Mouse (Mus musculus) embryonic facial prominence, embryonic 11.5 days (tissue): ENCODE measurements around the gene Eef1a1. TPM values are rescaled to one million over a fixed set of nuclear protein-coding genes. Genes with fewer than 3 reads are reported as not detected.
A peak's percentile ranks its signal among the peaks of the same experiment; 100 is the strongest.

Source experiments
- ATAC-seq: fragments of 200-750 bp; cut with Nextera tagmentation; replicated peaks from 2 replicates; pipeline ENCODE4 v1.8.0; 2017; ENCODE audit warnings: low read depth; ENCODE audit not compliant: insufficient number of reproducible peaks, low FRiP score, low TSS enrichment
- DNase-seq: peaks from one replicate; pipeline ENCODE4 v3.0.0-alpha.2; 2015; ENCODE audit warnings: low spot score
- H3K27ac ChIP-seq: fragments of 300-500 bp; sonication (generic); replicated peaks from 2 replicates; pipeline ENCODE4 v1.5.1; 2014; ENCODE audit warnings: mild to moderate bottlenecking, low read depth, low read length, control low read depth
- H3K27me3 ChIP-seq: fragments of 300-500 bp; sonication (generic); 2 replicates; pipeline ENCODE4 v1.6.1; 2014; ENCODE audit warnings: mild to moderate bottlenecking, low read length, moderate library complexity, mixed read lengths; ENCODE audit not compliant: control insufficient read depth, insufficient read depth
- H3K36me3 ChIP-seq: fragments of 300-500 bp; sonication (generic); replicated peaks from 2 replicates; pipeline ENCODE4 v1.6.1; 2014; ENCODE audit warnings: low read depth, mild to moderate bottlenecking, low read length, moderate library complexity, mixed read lengths; ENCODE audit not compliant: control insufficient read depth, insufficient read depth
- H3K4me1 ChIP-seq: fragments of 300-500 bp; sonication (generic); 2 replicates; pipeline ENCODE4 v1.6.1; 2014; ENCODE audit warnings: low read length, mixed read lengths; ENCODE audit not compliant: control insufficient read depth, insufficient read depth
- H3K4me2 ChIP-seq: fragments of 300-500 bp; sonication (generic); 2 replicates; pipeline ENCODE4 v1.6.1; 2014; ENCODE audit warnings: low read depth, mild to moderate bottlenecking, control low read depth, low read length, moderate library complexity
- H3K4me3 ChIP-seq: fragments of 300-500 bp; sonication (generic); 2 replicates; pipeline ENCODE4 v1.5.1; 2014; ENCODE audit warnings: low read depth, low read length, control low read depth
- H3K9ac ChIP-seq: fragments of 300-500 bp; sonication (generic); replicated peaks from 2 replicates; pipeline ENCODE4 v1.6.1; 2014; ENCODE audit warnings: mild to moderate bottlenecking, control low read depth, low read length
- H3K9me3 ChIP-seq: fragments of 300-500 bp; sonication (generic); replicated peaks from 2 replicates; pipeline ENCODE4 v1.6.1; 2016; ENCODE audit warnings: mild to moderate bottlenecking, low read length, inconsistent platforms, mixed read lengths; ENCODE audit not compliant: control insufficient read depth
- WGBS: fragments of 180-500 bp; shearing (Covaris S2); extraction: QIAGEN DNeasy Blood & Tissue Kit; methylation state at CpG from one replicate; pipeline ENCODE4 v1.1.7; 2014; 5-methylcytosine and 5-hydroxymethylcytosine counted together
- polyA plus RNA-seq: library from polyadenylated mRNA; unstranded; fragments of >200 nt; fragmentation: Nextera tagmentation; extraction: Ambion mirVana; gene quantifications from 2 replicates; pipeline ENCODE4 v1.2.1, GENCODE M21; 2014

Eef1a1 gene
- polyA plus RNA-seq, 1 experiment from 2014 or later: 5,291 TPM

DNA sequence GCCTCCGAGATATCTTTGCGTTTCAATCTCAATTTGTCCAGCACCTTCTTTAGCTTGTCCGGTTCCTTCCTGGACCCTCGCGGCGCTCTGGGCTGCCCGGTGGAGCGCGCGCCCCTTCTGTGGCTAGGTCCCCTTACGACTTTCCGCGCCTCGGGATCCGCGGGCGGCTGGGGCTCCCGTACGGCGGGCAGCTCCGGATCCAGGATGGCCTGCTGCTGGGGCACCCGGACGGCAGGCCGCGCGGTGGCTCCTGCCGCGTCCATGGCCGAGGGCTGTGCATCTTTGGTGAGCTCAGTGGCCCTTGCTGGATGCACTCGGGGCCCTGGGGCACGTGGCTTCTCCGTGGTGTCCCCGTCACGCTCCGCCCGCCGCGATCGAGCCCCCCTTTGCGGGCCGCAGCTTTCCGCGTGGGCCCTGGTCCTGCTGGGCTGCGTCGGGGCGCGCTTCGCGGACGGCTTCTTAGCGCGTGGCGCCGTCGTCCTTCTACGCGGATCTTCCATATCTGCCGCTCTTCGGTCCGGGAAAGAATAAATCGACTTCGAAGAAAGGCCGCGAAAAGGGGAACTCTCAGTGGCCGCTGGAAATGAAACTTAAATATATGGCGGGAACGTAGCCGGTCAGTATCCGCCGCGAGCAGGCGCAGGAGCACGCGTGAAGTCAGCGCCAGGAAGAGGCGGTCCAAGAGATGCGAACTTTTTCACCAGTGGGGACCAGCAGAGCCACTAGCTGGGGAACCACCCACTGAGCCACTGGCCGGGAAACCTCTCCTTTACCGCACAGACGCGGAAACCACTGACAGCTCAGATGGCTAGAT lies 46.2 kb downstream of the Eef1a1 start, which contains the start of gene Cgas:
Gene Cgas (minus strand): TSS at position 659 of the 814 bp plus-strand sequence.
- DNase-seq (peak; percentile 59), ATAC-seq (no peak)
- H3K9me3 ChIP-seq: no peaks in the 10 kb centered on the region
- H3K9ac ChIP-seq: peak within 1 kb of the TSS; percentile 51
- 1% methylated on average over 81 of the region's 81 CpGs for WGBS
- H3K27me3 ChIP-seq: peaks cover 39% of the 10 kb centered on the region
- H3K4me3 ChIP-seq: peak within 1 kb of the TSS; percentile 40
- peak within 1 kb of the TSS; percentile 61 for H3K4me2 ChIP-seq
- H3K27ac ChIP-seq: no peak within 1 kb of the TSS
- H3K36me3 ChIP-seq: no peaks in the 10 kb centered on the region
- peaks cover 4% of the 10 kb centered on the region; the same call in 1 of the 2 replicates for H3K4me1 ChIP-seq

DNA sequence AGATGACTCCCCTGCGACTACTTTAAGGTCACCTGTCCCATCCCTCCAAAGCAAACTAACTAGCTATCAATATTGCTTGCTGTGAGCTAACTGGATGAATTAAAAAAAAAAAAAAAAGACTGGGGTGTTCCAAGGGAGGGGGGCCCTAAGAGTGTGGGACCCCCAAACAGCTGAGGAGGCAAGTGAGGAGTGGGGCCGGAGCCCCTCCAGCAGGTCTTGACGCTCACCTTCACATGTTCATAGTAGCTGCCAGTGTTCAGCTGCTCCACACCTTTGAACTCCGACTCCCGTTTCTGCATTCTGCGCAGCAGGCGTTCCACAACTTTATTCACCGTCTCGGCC lies 46.7 kb downstream of the Eef1a1 start:
- H3K9me3 ChIP-seq: no peaks in the 10 kb centered on the region
- peaks cover 4% of the 10 kb centered on the region; the same call in 1 of the 2 replicates for H3K4me1 ChIP-seq
- ATAC-seq (no peak), DNase-seq (no peak)
- H3K27me3 ChIP-seq: peaks cover 39% of the 10 kb centered on the region
- peak overlapping the region; percentile 61 for H3K4me2 ChIP-seq
- H3K27ac ChIP-seq: no peak overlapping the region
- H3K9ac ChIP-seq: peak overlapping the region; percentile 51
- WGBS: 4% methylated on average over 9 of the region's 9 CpGs
- H3K36me3 ChIP-seq: no peaks in the 10 kb centered on the region
- peak overlapping the region; percentile 40 for H3K4me3 ChIP-seq

DNA sequence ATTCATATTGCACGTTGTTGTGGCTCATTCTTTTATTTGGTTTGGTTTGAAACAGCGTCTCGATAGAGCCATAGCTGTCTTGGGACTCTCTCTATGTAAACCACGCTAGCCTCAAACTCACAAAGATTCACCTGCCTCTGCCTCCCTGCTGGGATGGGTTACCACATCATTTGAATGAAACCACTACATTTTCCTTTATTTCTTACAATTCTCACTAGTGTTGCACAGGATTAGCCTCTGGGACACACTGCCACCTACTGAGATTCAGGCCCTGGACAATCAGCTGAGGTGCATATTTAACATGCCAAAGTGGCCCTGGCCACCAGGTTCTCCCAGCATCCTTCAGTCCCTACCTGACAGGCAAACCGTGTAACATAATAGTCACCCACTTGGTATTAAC lies 49.5 kb downstream of the Eef1a1 start:
- WGBS: 65% methylated on average over 5 of the region's 5 CpGs
- H3K4me1 ChIP-seq: peaks cover 4% of the 10 kb centered on the region; the same call in 1 of the 2 replicates
- ATAC-seq (no peak), DNase-seq (no peak)
- no peaks in the 10 kb centered on the region for H3K9me3 ChIP-seq
- no peak overlapping the region for H3K4me2 ChIP-seq
- H3K9ac ChIP-seq: no peak overlapping the region
- peaks cover 36% of the 10 kb centered on the region for H3K27me3 ChIP-seq
- no peak overlapping the region for H3K27ac ChIP-seq
- no peak overlapping the region for H3K4me3 ChIP-seq
- H3K36me3 ChIP-seq: no peaks in the 10 kb centered on the region

DNA sequence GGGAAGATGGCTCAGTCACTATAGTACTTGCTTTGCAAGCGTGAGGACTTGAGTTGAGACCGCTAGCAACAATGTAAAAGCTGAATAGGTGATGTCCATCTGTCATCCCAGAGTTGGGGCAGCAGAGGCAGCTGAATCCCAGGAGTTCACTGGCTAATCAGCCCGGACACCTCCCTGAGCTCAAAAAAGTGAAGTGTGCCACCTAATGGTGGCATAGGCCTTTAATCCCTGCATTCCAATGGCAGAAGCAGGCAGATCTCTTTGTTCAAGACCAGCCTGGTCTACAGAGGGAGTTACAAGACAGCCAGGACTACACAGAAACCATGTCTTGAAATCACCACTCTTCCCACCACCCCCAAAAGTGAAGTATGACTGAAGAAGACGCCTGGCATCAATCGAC lies 56.5 kb downstream of the Eef1a1 start:
- Histone ChIP-seq H3K4me1 (no peaks in the 10 kb centered on the region), H3K27me3 (no peaks in the 10 kb centered on the region), H3K36me3 (no peaks in the 10 kb centered on the region), H3K9me3 (no peaks in the 10 kb centered on the region), H3K9ac (no peak overlapping the region), H3K27ac (no peak overlapping the region), H3K4me3 (no peak overlapping the region), H3K4me2 (no peak overlapping the region)
- WGBS: 85% methylated on average over 5 of the region's 5 CpGs
- ATAC-seq: no peak
- no peak for DNase-seq

DNA sequence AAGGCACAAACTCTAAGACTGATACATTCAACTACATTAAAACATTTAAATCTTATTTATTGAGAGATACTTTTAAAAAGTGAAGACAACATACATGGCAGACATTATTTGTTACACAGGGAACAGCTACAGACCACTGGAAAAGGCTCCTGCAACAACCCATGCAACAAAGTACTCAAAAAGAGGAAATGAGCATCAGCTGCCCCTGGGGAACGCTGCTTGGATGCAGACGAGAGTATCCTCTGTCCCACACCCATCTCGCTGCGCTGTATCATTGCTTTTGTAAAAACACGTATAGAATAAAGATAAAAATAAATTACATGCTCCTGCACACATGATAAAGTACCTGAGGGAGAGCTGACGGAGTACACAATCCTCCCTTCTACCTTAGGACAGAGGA lies 58.5 kb downstream of the Eef1a1 start:
- no peak for ATAC-seq
- no peaks in the 10 kb centered on the region for H3K27me3 ChIP-seq

DNA sequence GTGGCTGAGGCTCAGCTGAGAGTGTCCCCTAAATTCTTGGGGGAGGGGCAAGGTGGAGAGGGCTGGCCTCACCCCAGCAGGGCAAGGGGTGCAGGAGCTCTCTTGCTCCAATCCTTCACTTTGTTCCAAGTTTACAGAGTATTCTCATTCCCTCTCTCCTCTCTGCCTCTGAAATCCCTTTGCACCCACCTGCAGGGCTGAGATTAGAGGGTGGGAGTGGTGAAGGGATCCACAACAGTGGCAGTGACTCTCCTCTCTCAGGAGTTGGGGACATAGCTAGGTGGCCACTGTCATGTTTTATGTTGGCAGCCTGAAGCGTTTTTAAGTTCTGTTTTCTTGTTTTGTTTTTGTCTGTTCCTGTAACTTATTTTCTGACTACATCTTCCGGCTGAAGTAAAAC lies 59.4 kb downstream of the Eef1a1 start:
- 55% methylated on average over 2 of the region's 2 CpGs for whole genome bisulfite sequencing
- Histone ChIP-seq H3K9ac (no peak overlapping the region), H3K4me3 (no peak overlapping the region), H3K4me2 (no peak overlapping the region), H3K4me1 (no peaks in the 10 kb centered on the region), H3K27ac (no peak overlapping the region), H3K27me3 (no peaks in the 10 kb centered on the region), H3K9me3 (no peaks in the 10 kb centered on the region), H3K36me3 (no peaks in the 10 kb centered on the region)
- DNase-seq: no peak
- no peak for ATAC-seq

More for the DNA sequence above, 58.5 kb downstream of the Eef1a1 start:
- no peak for DNase-seq
- no peak overlapping the region for H3K4me2 ChIP-seq
- no peak overlapping the region for H3K27ac ChIP-seq
- no peak overlapping the region for H3K4me3 ChIP-seq
- no peaks in the 10 kb centered on the region for H3K36me3 ChIP-seq
- H3K9me3 ChIP-seq: no peaks in the 10 kb centered on the region
- no peaks in the 10 kb centered on the region for H3K4me1 ChIP-seq
- no peak overlapping the region for H3K9ac ChIP-seq
- WGBS: 74% methylated on average over 6 of the region's 6 CpGs

DNA sequence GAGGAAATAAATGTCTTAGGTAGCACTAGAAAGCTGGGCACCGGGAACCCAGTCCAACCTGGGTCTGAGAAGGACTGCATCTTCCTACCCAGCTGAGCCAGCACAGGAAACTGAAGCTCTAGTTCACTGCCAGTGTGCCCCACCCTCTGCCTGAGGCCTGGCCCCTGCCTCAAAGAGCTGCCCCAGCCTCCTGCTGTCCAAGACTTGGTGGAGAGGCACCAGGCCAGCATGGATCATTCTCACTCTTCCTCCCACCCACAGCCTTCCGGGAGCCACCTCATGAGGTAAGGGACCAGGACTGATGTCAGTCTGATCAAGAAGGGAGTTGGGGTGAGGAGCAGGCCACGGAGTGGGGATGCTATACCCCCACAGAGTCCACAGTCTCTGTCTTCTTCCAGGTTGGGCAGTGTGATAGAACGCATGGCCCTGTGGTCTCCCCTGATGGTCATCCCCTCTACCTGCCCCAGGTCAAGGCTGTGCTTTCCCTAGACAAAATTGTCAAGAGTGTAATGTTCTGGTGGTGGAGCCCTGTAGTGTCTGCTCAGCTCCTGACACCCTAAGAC lies 60.0 kb downstream of the Eef1a1 start:
- no peak overlapping the region for H3K4me3 ChIP-seq
- no peak overlapping the region for H3K27ac ChIP-seq
- H3K9ac ChIP-seq: no peak overlapping the region
- H3K36me3 ChIP-seq: no peaks in the 10 kb centered on the region
- H3K27me3 ChIP-seq: no peaks in the 10 kb centered on the region
- H3K4me1 ChIP-seq: no peaks in the 10 kb centered on the region
- no peaks in the 10 kb centered on the region for H3K9me3 ChIP-seq
- WGBS: 85% methylated on average over 4 of the region's 4 CpGs
- DNase-seq (no peak), ATAC-seq (0 out of 2 replicates have a peak, but pooled peaks have one; percentile 68)
- H3K4me2 ChIP-seq: no peak overlapping the region
